Mouse (Mus musculus) stomach, postnatal 0 days (tissue): Measurements from ENCODE around the gene Sgce. TPM values are rescaled to one million over a fixed set of nuclear protein-coding genes. Genes with fewer than 3 reads are reported as not detected.

ENCODE experiments used
- ATAC-seq: fragments of 200-750 bp; cut with Nextera tagmentation; 2 replicates; pipeline ENCODE4 v1.8.0; 2017; ENCODE audit not compliant: low FRiP score, low TSS enrichment
- DNase-seq: peaks from one replicate; pipeline ENCODE4 v3.0.0-alpha.2; 2016; ENCODE audit warnings: low spot score
- H3K27ac ChIP-seq: fragments of 300-500 bp; sonication (generic); replicated peaks from 2 replicates; pipeline ENCODE4 v1.5.1; 2014; ENCODE audit warnings: mild to moderate bottlenecking, control low read depth
- H3K27me3 ChIP-seq: fragments of 300-500 bp; sonication (generic); 2 replicates; pipeline ENCODE4 v1.6.1; 2014; ENCODE audit warnings: low read length; ENCODE audit not compliant: control insufficient read depth, insufficient read depth
- H3K36me3 ChIP-seq: fragments of 300-500 bp; sonication (generic); 2 replicates; pipeline ENCODE4 v1.6.1; 2014; ENCODE audit warnings: low read length, mixed read lengths; ENCODE audit not compliant: control insufficient read depth, insufficient read depth
- H3K4me1 ChIP-seq: fragments of 300-500 bp; sonication (generic); replicated peaks from 2 replicates; pipeline ENCODE4 v1.6.1; 2014; ENCODE audit warnings: antibody characterized with exemption; ENCODE audit not compliant: control insufficient read depth, insufficient read depth
- H3K4me2 ChIP-seq: fragments of 300-500 bp; sonication (generic); replicated peaks from 2 replicates; pipeline ENCODE4 v1.6.1; 2014; ENCODE audit warnings: low read depth, mild to moderate bottlenecking, control low read depth, moderate library complexity
- H3K4me3 ChIP-seq: fragments of 300-500 bp; sonication (generic); 2 replicates; pipeline ENCODE4 v1.5.1; 2014; ENCODE audit warnings: low read depth, low read length, control low read depth
- H3K9ac ChIP-seq: fragments of 300-500 bp; sonication (generic); 2 replicates; pipeline ENCODE4 v1.6.1; 2014; ENCODE audit warnings: mild to moderate bottlenecking, low read length, control low read depth, mixed read lengths
- H3K9me3 ChIP-seq: fragments of 300-500 bp; sonication (generic); 2 replicates; pipeline ENCODE4 v1.6.1; 2016; ENCODE audit warnings: low read length; ENCODE audit not compliant: control insufficient read depth
- CTCF ChIP-seq: IDR thresholded peaks from 2 replicates; pipeline ENCODE4 v1.5.1; 2016; ENCODE audit warnings: antibody characterized with exemption, low read depth, mild to moderate bottlenecking, moderate library complexity
- EP300 ChIP-seq: optimal IDR thresholded peaks from 2 replicates; pipeline ENCODE3; 2016; ENCODE audit warnings: antibody characterized with exemption
- WGBS: fragments of 180-500 bp; shearing (Covaris S2); extraction: QIAGEN DNeasy Blood & Tissue Kit; methylation state at CpG from one replicate; pipeline ENCODE4 v1.1.7; 2014; 5-methylcytosine and 5-hydroxymethylcytosine counted together
- polyA plus RNA-seq: library from polyadenylated mRNA; unstranded; fragments of >200 nt; fragmentation: Nextera tagmentation; extraction: Ambion mirVana; gene quantifications from 2 replicates; pipeline ENCODE4 v1.2.1, GENCODE M21; 2015

The Sgce gene
- polyA plus RNA-seq, 1 experiment from 2014 or later = 45.8 TPM

DNA sequence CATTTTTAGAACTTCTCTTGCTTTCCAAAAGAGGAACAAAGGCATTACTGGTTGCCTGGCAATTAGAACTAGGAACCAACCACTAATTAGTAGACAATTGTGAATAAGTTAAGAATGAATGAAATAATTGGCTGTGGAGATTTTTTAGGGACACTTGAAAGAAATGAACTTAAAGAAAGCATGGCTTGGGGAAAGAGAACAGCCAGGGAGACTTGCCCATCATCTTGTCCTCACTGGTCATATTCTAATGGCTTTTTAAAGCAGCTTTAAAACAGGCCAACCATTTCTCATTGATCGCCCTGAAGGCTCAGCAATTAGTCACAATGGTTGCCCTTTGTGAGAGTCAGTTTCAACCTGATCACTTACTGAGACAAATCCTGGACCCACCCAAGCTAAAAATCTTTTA lies 69.6 kb downstream of the Sgce start:
- DNase-seq = no peak
- Histone ChIP-seq H3K27me3 (no peaks in the 10 kb centered on the region), H3K9me3 (no peaks in the 10 kb centered on the region), H3K36me3 (no peaks in the 10 kb centered on the region), H3K4me1 (no peaks in the 10 kb centered on the region), H3K4me3 (no peak overlapping the region), H3K27ac (no peak overlapping the region), H3K9ac (no peak overlapping the region), H3K4me2 (no peak overlapping the region)
- no peak for ATAC-seq
- TF ChIP-seq CTCF (no peak), EP300 (no peak)
- WGBS = 82% methylated on average over 1 of the region's 1 CpGs

GRCm38 (mm10) chr6:4665154-4665553 lies 81.9 kb downstream of the Sgce start:
- Histone ChIP-seq H3K36me3 (no peaks in the 10 kb centered on the region), H3K4me1 (no peaks in the 10 kb centered on the region), H3K27me3 (no peaks in the 10 kb centered on the region), H3K9me3 (no peaks in the 10 kb centered on the region), H3K4me2 (no peak overlapping the region), H3K4me3 (no peak overlapping the region), H3K9ac (no peak overlapping the region), H3K27ac (no peak overlapping the region)
- ATAC-seq (no peak), DNase-seq (no peak)
- TF ChIP-seq CTCF = no peak
- TF ChIP-seq EP300 = no peak
- whole genome bisulfite sequencing = 88% methylated on average over 6 of the region's 6 CpGs

DNA sequence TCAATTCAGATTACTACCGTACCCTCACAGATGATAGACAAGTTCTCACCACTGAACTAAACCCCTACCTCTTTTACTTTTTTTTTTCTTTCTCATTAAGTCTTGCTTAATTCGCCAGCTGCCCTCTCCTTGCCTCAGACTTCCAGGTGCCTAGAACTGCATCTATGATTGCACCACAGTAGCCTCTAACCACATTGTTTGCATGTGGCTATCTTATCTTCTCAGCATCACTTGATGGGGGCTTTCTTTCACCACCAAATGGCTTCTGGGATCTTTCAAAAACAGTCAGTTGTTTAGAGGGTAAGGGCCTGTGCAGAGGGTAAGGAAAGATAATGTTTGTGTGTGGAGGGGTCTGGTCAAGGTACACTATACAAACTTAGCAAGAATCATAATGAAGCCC lies 82.7 kb downstream of the Sgce start:
- Histone ChIP-seq H3K9ac (no peak overlapping the region), H3K27me3 (no peaks in the 10 kb centered on the region), H3K4me2 (no peak overlapping the region), H3K9me3 (no peaks in the 10 kb centered on the region), H3K4me3 (no peak overlapping the region), H3K4me1 (no peaks in the 10 kb centered on the region), H3K27ac (no peak overlapping the region), H3K36me3 (no peaks in the 10 kb centered on the region)
- DNase-seq (no peak), ATAC-seq (no peak)
- WGBS = 66% methylated on average over 2 of the region's 2 CpGs
- TF ChIP-seq CTCF = no peak
- TF ChIP-seq EP300 = no peak

DNA sequence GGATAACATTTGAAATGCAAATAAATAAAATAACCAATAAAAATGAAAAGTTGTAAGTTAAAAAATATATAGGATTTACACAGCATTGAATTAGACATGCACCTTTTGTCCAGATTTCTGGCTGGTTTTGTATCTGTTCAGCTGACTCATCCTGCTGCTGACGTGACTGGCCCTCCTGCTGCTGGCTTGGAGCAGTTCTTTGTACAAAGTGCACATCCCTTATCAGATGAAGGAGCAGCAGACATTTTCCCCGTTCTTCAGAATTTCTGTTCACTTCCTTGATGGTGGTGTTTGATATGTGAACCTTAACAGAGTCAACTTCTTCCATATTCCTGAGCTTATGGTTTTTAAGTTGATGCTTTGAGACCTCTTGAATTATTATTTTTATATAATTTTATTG lies 83.5 kb downstream of the Sgce start:
- Histone ChIP-seq H3K9ac (no peak overlapping the region), H3K27ac (no peak overlapping the region), H3K27me3 (no peaks in the 10 kb centered on the region), H3K4me2 (no peak overlapping the region), H3K9me3 (no peaks in the 10 kb centered on the region), H3K36me3 (no peaks in the 10 kb centered on the region), H3K4me1 (no peaks in the 10 kb centered on the region), H3K4me3 (no peak overlapping the region)
- no peak for TF ChIP-seq CTCF
- no peak for TF ChIP-seq EP300
- no peak for DNase-seq
- no peak for ATAC-seq
- WGBS = 47% methylated on average over 2 of the region's 2 CpGs

- 88% methylated on average over 13 of the region's 13 CpGs for WGBS
- ATAC-seq = no peak
- TF ChIP-seq EP300 (no peak), CTCF (no peak)
These were observed 88.1 kb downstream of the Sgce start for GRCm38 (mm10) chr6:4658861-4659260.

DNA sequence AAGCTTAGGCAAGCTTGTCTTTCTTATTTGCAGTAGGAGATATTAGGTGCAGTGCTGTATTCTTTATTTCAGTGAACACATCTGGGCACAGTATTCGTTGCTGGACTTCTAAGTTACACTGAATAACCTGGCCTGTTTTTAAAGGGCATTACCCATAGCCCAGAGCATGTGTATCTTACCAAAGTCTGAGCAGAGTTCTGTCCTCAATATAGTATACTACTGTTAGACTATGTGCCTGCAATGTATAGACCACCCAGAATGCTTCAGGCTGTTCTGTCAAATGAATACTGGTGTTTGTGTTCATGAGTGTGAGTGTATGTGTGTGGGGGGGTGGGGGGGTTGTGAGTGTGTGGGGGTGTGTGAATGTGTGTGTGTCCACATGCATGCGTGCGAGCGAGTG lies 91.1 kb downstream of the Sgce start:
- DNase-seq (no peak), ATAC-seq (no peak)
- no peaks in the 10 kb centered on the region for H3K27me3 ChIP-seq
- H3K9me3 ChIP-seq = no peaks in the 10 kb centered on the region
- no peaks in the 10 kb centered on the region for H3K4me1 ChIP-seq
- no peak overlapping the region for H3K4me3 ChIP-seq
- H3K27ac ChIP-seq = no peak overlapping the region
- no peak overlapping the region for H3K4me2 ChIP-seq
- no peak overlapping the region for H3K9ac ChIP-seq
- WGBS = 82% methylated on average over 4 of the region's 4 CpGs
- H3K36me3 ChIP-seq = no peaks in the 10 kb centered on the region
- TF ChIP-seq EP300 = no peak
- no peak for TF ChIP-seq CTCF

More at GRCm38 (mm10) chr6:4658861-4659260, 88.1 kb downstream of the Sgce start:
- Histone ChIP-seq H3K9ac (no peak overlapping the region), H3K9me3 (no peaks in the 10 kb centered on the region), H3K36me3 (no peaks in the 10 kb centered on the region), H3K4me1 (no peaks in the 10 kb centered on the region), H3K4me3 (no peak overlapping the region), H3K4me2 (no peak overlapping the region), H3K27ac (no peak overlapping the region), H3K27me3 (no peaks in the 10 kb centered on the region)
- no peak for DNase-seq
